Mouse (Mus musculus) testis, adult 2 months (tissue): Measurements from ENCODE around the gene Tacc2. TPM values are rescaled to one million over a fixed set of nuclear protein-coding genes. Genes with fewer than 3 reads are reported as not detected.
A peak's percentile ranks its signal among the peaks of the same experiment; 100 is the strongest.

ENCODE experiments used
- H3K27ac ChIP-seq: fragments of 200-500 bp; 2 replicates; pipeline ENCODE4 v1.5.1; 2012; ENCODE audit warnings: low read depth, low read length; ENCODE audit not compliant: control insufficient read depth, insufficient read depth
- H3K27me3 ChIP-seq: fragments of 200-500 bp; 2 replicates; pipeline ENCODE4 v1.6.1; 2012; ENCODE audit warnings: mild to moderate bottlenecking, low read length, moderate library complexity; ENCODE audit not compliant: control insufficient read depth, insufficient read depth
- H3K36me3 ChIP-seq: fragments of 200-500 bp; 2 replicates; pipeline ENCODE4 v1.6.1; 2012; ENCODE audit warnings: mild to moderate bottlenecking, low read length; ENCODE audit not compliant: control insufficient read depth, insufficient read depth
- H3K4me1 ChIP-seq: fragments of 200-500 bp; 2 replicates; pipeline ENCODE4 v1.6.1; 2012; ENCODE audit warnings: low read length; ENCODE audit not compliant: control insufficient read depth, insufficient read depth
- H3K4me3 ChIP-seq: fragments of 200-500 bp; 2 replicates; pipeline ENCODE4 v1.5.1; 2012; ENCODE audit warnings: low read depth, mild to moderate bottlenecking, low read length, moderate library complexity, mixed read lengths; ENCODE audit not compliant: control insufficient read depth
- CTCF ChIP-seq: fragments of 200-500 bp; IDR thresholded peaks from 2 replicates; pipeline ENCODE4 v1.5.1; 2012; ENCODE audit warnings: low read depth, mild to moderate bottlenecking, inconsistent platforms, low read length, moderate library complexity; ENCODE audit not compliant: control insufficient read depth, insufficient read depth, insufficient replicate concordance
- POLR2A ChIP-seq: fragments of 200-500 bp; IDR thresholded peaks from 2 replicates; pipeline ENCODE4 v1.6.1; 2012; ENCODE audit warnings: low read depth, mild to moderate bottlenecking, inconsistent platforms, low read length, moderate library complexity; ENCODE audit not compliant: control insufficient read depth
- polyA plus RNA-seq: library from polyadenylated mRNA; depleted of rRNA; stranded (reverse); fragments of >200 nt; gene quantifications from 2 replicates; pipeline ENCODE4 v1.2.3, GENCODE M21; 2012

Tacc2 gene
- polyA plus RNA-seq, 1 experiment: 6.5 TPM

GRCm38 (mm10) chr7:130743239-130744025 is 166.2 kb downstream of the Tacc2 start:
- no peak overlapping the region for H3K27ac ChIP-seq
- H3K4me3 ChIP-seq: no peak overlapping the region
- no peaks in the 10 kb centered on the region for H3K36me3 ChIP-seq
- H3K27me3 ChIP-seq: no peaks in the 10 kb centered on the region
- H3K4me1 ChIP-seq: no peaks in the 10 kb centered on the region; the same call in 1 of the 2 replicates
- no peak for TF ChIP-seq POLR2A
- no peak for TF ChIP-seq CTCF

- TF ChIP-seq POLR2A (no peak), CTCF (peak; percentile 26; the same call in 1 of the 2 replicates)
- Histone ChIP-seq H3K27ac (0 out of 2 replicates have a peak overlapping the region, but pooled peaks have one; percentile 7), H3K36me3 (no peaks in the 10 kb centered on the region), H3K4me1 (peaks cover 6% of the 10 kb centered on the region), H3K27me3 (no peaks in the 10 kb centered on the region), H3K4me3 (no peak overlapping the region)
Observed at GRCm38 (mm10) chr7:130749165-130749564, 171.9 kb downstream of the Tacc2 start.

GRCm38 (mm10) chr7:130750752-130751490 is 173.7 kb downstream of the Tacc2 start:
- peak overlapping the region; percentile 40; the same call in 1 of the 2 replicates for H3K27ac ChIP-seq
- no peaks in the 10 kb centered on the region for H3K36me3 ChIP-seq
- H3K4me3 ChIP-seq: no peak overlapping the region
- peaks cover 7% of the 10 kb centered on the region for H3K4me1 ChIP-seq
- no peaks in the 10 kb centered on the region for H3K27me3 ChIP-seq
- TF ChIP-seq CTCF (no peak), POLR2A (no peak)

GRCm38 (mm10) chr7:130751678-130752077 is 174.4 kb downstream of the Tacc2 start:
- Histone ChIP-seq H3K27ac (no peak overlapping the region), H3K4me3 (no peak overlapping the region), H3K27me3 (no peaks in the 10 kb centered on the region), H3K4me1 (peaks cover 7% of the 10 kb centered on the region), H3K36me3 (no peaks in the 10 kb centered on the region)
- no peak for TF ChIP-seq POLR2A
- TF ChIP-seq CTCF: no peak

GRCm38 (mm10) chr7:130754790-130755189 is 177.6 kb downstream of the Tacc2 start:
- H3K27me3 ChIP-seq: no peaks in the 10 kb centered on the region
- H3K4me1 ChIP-seq: peaks cover 7% of the 10 kb centered on the region
- H3K4me3 ChIP-seq: no peak overlapping the region
- TF ChIP-seq POLR2A (no peak), CTCF (peak; percentile 34; the same call in 1 of the 2 replicates)
- no peaks in the 10 kb centered on the region for H3K36me3 ChIP-seq
- H3K27ac ChIP-seq: no peak overlapping the region

GRCm38 (mm10) chr7:130756343-130756835 is 179.2 kb downstream of the Tacc2 start:
- Histone ChIP-seq H3K36me3 (no peaks in the 10 kb centered on the region), H3K4me3 (no peak overlapping the region), H3K27ac (no peak overlapping the region), H3K4me1 (peaks cover 4% of the 10 kb centered on the region), H3K27me3 (no peaks in the 10 kb centered on the region)
- TF ChIP-seq POLR2A: no peak
- TF ChIP-seq CTCF: no peak

- Histone ChIP-seq H3K27me3 (no peaks in the 10 kb centered on the region), H3K4me3 (no peak overlapping the region), H3K27ac (no peak overlapping the region), H3K4me1 (peaks cover 2% of the 10 kb centered on the region; the same call in 1 of the 2 replicates), H3K36me3 (no peaks in the 10 kb centered on the region)
- no peak for TF ChIP-seq CTCF
- TF ChIP-seq POLR2A: no peak
Observed at GRCm38 (mm10) chr7:130757326-130757865, 180.2 kb downstream of the Tacc2 start.
